Mouse (Mus musculus) midbrain, embryonic 13.5 days (tissue): Measurements from ENCODE around the gene Unc93a2. TPM values are rescaled to one million over a fixed set of nuclear protein-coding genes. Genes with fewer than 3 reads are reported as not detected.

Source experiments
- polyA plus RNA-seq: library from polyadenylated mRNA; unstranded; fragments of >200 nt; fragmentation: Nextera tagmentation; extraction: Ambion mirVana; gene quantifications from 2 replicates; pipeline ENCODE4 v1.2.1, GENCODE M21; 2015

Unc93a2 gene
- polyA plus RNA-seq, 1 experiment from 2014 or later: not detected

Other genes starting within 250 kb of the Unc93a2 start
- gene Rps6ka2, start 215.3 kb downstream of the Unc93a2 start, polyA plus RNA-seq: 20.8 and 21.6 TPM in 2 replicates
- gene Tcp10a, start 60.8 kb downstream of the Unc93a2 start, polyA plus RNA-seq: not detected in 2 replicates
- not detected in 2 replicates for gene Ttll2, start 32.8 kb downstream of the Unc93a2 start, polyA plus RNA-seq
- gene Gm49630, start 13.5 kb downstream of the Unc93a2 start, polyA plus RNA-seq: not detected in 2 replicates